Mouse (Mus musculus) cortical plate, adult 2 months (tissue): Measurements from ENCODE around the gene Trmt10a. TPM values are rescaled to one million over a fixed set of nuclear protein-coding genes. Genes with fewer than 3 reads are reported as not detected.
A peak's percentile ranks its signal among the peaks of the same experiment; 100 is the strongest.

Source experiments
- H3K27ac ChIP-seq: fragments of 200-500 bp; 2 replicates; pipeline ENCODE4 v1.5.1; 2012; ENCODE audit warnings: low read length, control low read depth, inconsistent platforms; ENCODE audit not compliant: insufficient read depth
- H3K4me1 ChIP-seq: fragments of 200-500 bp; 2 replicates; pipeline ENCODE4 v1.6.1; 2011; ENCODE audit warnings: low read length; ENCODE audit not compliant: control insufficient read depth, insufficient read depth
- H3K4me3 ChIP-seq: fragments of 200-500 bp; 2 replicates; pipeline ENCODE4 v1.5.1; 2011; ENCODE audit warnings: mild to moderate bottlenecking, low read length, control low read depth; ENCODE audit not compliant: insufficient read depth
- CTCF ChIP-seq: fragments of 200-500 bp; IDR thresholded peaks from 2 replicates; pipeline ENCODE4 v1.5.1; 2011; ENCODE audit warnings: mild to moderate bottlenecking, control low read depth, low read length; ENCODE audit not compliant: insufficient read depth; ENCODE audit errors: extremely low read depth
- POLR2A ChIP-seq: fragments of 200-500 bp; IDR thresholded peaks from 2 replicates; pipeline ENCODE4 v1.6.1; 2011; ENCODE audit warnings: mild to moderate bottlenecking, low read length, control low read depth; ENCODE audit not compliant: insufficient read depth; ENCODE audit errors: extremely low read depth
- polyA plus RNA-seq: library from polyadenylated mRNA; depleted of rRNA; stranded (reverse); fragments of >200 nt; gene quantifications from 2 replicates; pipeline ENCODE4 v1.2.3, GENCODE M21; 2012

The Trmt10a gene
- polyA plus RNA-seq, 1 experiment = 6.7 TPM

GRCm38 (mm10) chr3:138148811-138149210, 5.6 kb downstream of the Trmt10a start:
- Histone ChIP-seq H3K27ac (no peak overlapping the region), H3K4me3 (no peak overlapping the region), H3K4me1 (no peaks in the 10 kb centered on the region)
- no peak for TF ChIP-seq POLR2A
- TF ChIP-seq CTCF = no peak

GRCm38 (mm10) chr3:138155062-138155461, 11.8 kb downstream of the Trmt10a start:
- no peak overlapping the region for H3K4me3 ChIP-seq
- TF ChIP-seq CTCF = no peak
- no peak for TF ChIP-seq POLR2A
- no peak overlapping the region for H3K27ac ChIP-seq
- no peaks in the 10 kb centered on the region for H3K4me1 ChIP-seq

GRCm38 (mm10) chr3:138156651-138157050, 13.4 kb downstream of the Trmt10a start:
- Histone ChIP-seq H3K4me3 (no peak overlapping the region), H3K4me1 (no peaks in the 10 kb centered on the region), H3K27ac (no peak overlapping the region)
- TF ChIP-seq POLR2A (no peak), CTCF (no peak)

GRCm38 (mm10) chr3:138161623-138162022, 18.4 kb downstream of the Trmt10a start:
- no peak overlapping the region for H3K27ac ChIP-seq
- TF ChIP-seq POLR2A (no peak), CTCF (no peak)
- no peaks in the 10 kb centered on the region for H3K4me1 ChIP-seq
- H3K4me3 ChIP-seq = no peak overlapping the region

- TF ChIP-seq POLR2A (no peak), CTCF (no peak)
- Histone ChIP-seq H3K4me1 (no peaks in the 10 kb centered on the region), H3K27ac (no peak overlapping the region), H3K4me3 (no peak overlapping the region)
These were observed 19.4 kb downstream of the Trmt10a start for GRCm38 (mm10) chr3:138162553-138163183.

- H3K4me1 ChIP-seq = no peaks in the 10 kb centered on the region
- TF ChIP-seq POLR2A (no peak), CTCF (0 out of 2 replicates have a peak, but pooled peaks have one; percentile 0)
- no peak overlapping the region for H3K27ac ChIP-seq
- H3K4me3 ChIP-seq = no peak overlapping the region
These were observed 30.0 kb downstream of the Trmt10a start for GRCm38 (mm10) chr3:138173291-138173690.

GRCm38 (mm10) chr3:138175551-138175950, 32.3 kb downstream of the Trmt10a start:
- H3K4me1 ChIP-seq = no peaks in the 10 kb centered on the region
- no peak for TF ChIP-seq POLR2A
- no peak for TF ChIP-seq CTCF
- H3K27ac ChIP-seq = no peak overlapping the region
- no peak overlapping the region for H3K4me3 ChIP-seq

GRCm38 (mm10) chr3:138182019-138182418, 38.8 kb downstream of the Trmt10a start:
- Histone ChIP-seq H3K27ac (no peak overlapping the region), H3K4me3 (no peak overlapping the region), H3K4me1 (no peaks in the 10 kb centered on the region)
- TF ChIP-seq CTCF = no peak
- no peak for TF ChIP-seq POLR2A

- Histone ChIP-seq H3K4me1 (no peaks in the 10 kb centered on the region), H3K27ac (no peak overlapping the region), H3K4me3 (no peak overlapping the region)
- TF ChIP-seq POLR2A = no peak
- no peak for TF ChIP-seq CTCF
These were observed 40.1 kb downstream of the Trmt10a start for GRCm38 (mm10) chr3:138183371-138183770.

- H3K4me1 ChIP-seq = no peaks in the 10 kb centered on the region
- TF ChIP-seq POLR2A (no peak), CTCF (no peak)
- no peak overlapping the region for H3K27ac ChIP-seq
- H3K4me3 ChIP-seq = no peak overlapping the region
These were observed 42.0 kb downstream of the Trmt10a start for GRCm38 (mm10) chr3:138185290-138185689.
